Mouse (Mus musculus): ENCODE results near the gene Il10. TPM values are rescaled to one million over a fixed set of nuclear protein-coding genes. Genes with fewer than 3 reads are reported as not detected.
A peak's percentile ranks its signal among the peaks of the same experiment; 100 is the strongest.

Gene Il10
- polyA plus RNA-seq, 1 experiment from 2014 or later = not detected

DNA sequence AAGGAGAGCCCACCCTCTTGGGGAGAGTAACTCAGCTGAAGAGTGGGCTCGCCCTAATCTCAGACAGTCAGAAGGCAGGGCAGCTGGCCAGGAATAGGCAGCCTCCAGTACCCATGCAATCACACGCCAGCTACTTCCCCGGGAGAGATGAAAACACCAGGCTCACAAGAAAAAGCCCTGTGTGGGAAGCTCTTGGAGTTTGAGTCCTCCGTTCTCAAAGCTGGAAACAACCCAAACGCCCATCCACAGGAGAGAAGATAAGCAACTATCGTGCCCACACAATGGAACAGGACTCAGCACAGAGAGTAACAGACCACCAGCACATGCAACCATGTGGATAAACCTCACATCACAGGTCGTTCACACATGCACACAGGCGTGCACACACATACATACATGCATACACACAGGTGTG lies 54.9 kb downstream of the Il10 start:
- peaks cover 55% of the 10 kb centered on the region for H3K4me1 ChIP-seq (replicated peaks)
- peak overlapping the region; percentile 70 for H3K27ac ChIP-seq (replicated peaks)
- no peak overlapping the region for H3K4me3 ChIP-seq
- H3K36me3 ChIP-seq = 0 out of 2 replicates have a peak, but pooled peaks cover 5% of the 10 kb centered on the region
- H3K4me2 ChIP-seq = no peak overlapping the region
- H3K9ac ChIP-seq = no peak overlapping the region; the same call in 1 of the 2 replicates
- no peak for ATAC-seq (ENCODE audit: low read depth)
- H3K9me3 ChIP-seq = no peaks in the 10 kb centered on the region
- whole genome bisulfite sequencing = 73% methylated on average over 8 of the region's 8 CpGs
- H3K27me3 ChIP-seq = no peaks in the 10 kb centered on the region

Other genes with a start within 250 kb of the Il10 start
- not detected in 2 replicates for gene Fcamr, start 218.9 kb upstream of the Il10 start, polyA plus RNA-seq (2015; fragmentation: Nextera tagmentation; extraction: Ambion mirVana)
- not detected in 2 replicates for gene Pigr, start 193.2 kb upstream of the Il10 start, polyA plus RNA-seq (2015; fragmentation: Nextera tagmentation; extraction: Ambion mirVana)
- gene Fcmr, start 154.2 kb upstream of the Il10 start, polyA plus RNA-seq (2015; fragmentation: Nextera tagmentation; extraction: Ambion mirVana) = not detected in 2 replicates
- not detected in 2 replicates for gene Il24, start 132.4 kb upstream of the Il10 start, polyA plus RNA-seq (2015; fragmentation: Nextera tagmentation; extraction: Ambion mirVana)
- not detected in 2 replicates for gene Il20, start 108.4 kb upstream of the Il10 start, polyA plus RNA-seq (2015; fragmentation: Nextera tagmentation; extraction: Ambion mirVana)
- not detected in 2 replicates for gene Il19, start 79.7 kb upstream of the Il10 start, polyA plus RNA-seq (2015; fragmentation: Nextera tagmentation; extraction: Ambion mirVana)
- gene Mapkapk2, start 78.0 kb downstream of the Il10 start, polyA plus RNA-seq (2015; fragmentation: Nextera tagmentation; extraction: Ambion mirVana) = 22.3 and 22.7 TPM in 2 replicates
- gene Dyrk3, start 118.5 kb downstream of the Il10 start, polyA plus RNA-seq (2015; fragmentation: Nextera tagmentation; extraction: Ambion mirVana) = 12.8 and 17.3 TPM in 2 replicates
- 47.9 and 50.4 TPM in 2 replicates for gene Eif2d, start 133.3 kb downstream of the Il10 start, polyA plus RNA-seq (2015; fragmentation: Nextera tagmentation; extraction: Ambion mirVana)
- gene Rassf5, start 225.4 kb downstream of the Il10 start, polyA plus RNA-seq (2015; fragmentation: Nextera tagmentation; extraction: Ambion mirVana) = 2.6 and 3.4 TPM in 2 replicates